Mouse (Mus musculus) layer of hippocampus, adult 8-10 months (tissue): ENCODE results near the gene Gpatch11. TPM values are rescaled to one million over a fixed set of nuclear protein-coding genes. Genes with fewer than 3 reads are reported as not detected.
A peak's percentile ranks its signal among the peaks of the same experiment; 100 is the strongest.

ENCODE experiments used
- DNase-seq, 2 experiments: peaks; one replicate each; pipeline ENCODE4 v3.0.0; 2022; ENCODE audit warnings: low spot score in 2 of 2
- total RNA-seq, 4 experiments: library from RNA; stranded (reverse); gene quantifications; 2 replicates each; pipeline ENCODE4 v1.2.4; 2022

Gpatch11 gene
- total RNA-seq, 4 experiments from 2014 or later: 33.1 to 47.9 (median 38.7) TPM

DNA sequence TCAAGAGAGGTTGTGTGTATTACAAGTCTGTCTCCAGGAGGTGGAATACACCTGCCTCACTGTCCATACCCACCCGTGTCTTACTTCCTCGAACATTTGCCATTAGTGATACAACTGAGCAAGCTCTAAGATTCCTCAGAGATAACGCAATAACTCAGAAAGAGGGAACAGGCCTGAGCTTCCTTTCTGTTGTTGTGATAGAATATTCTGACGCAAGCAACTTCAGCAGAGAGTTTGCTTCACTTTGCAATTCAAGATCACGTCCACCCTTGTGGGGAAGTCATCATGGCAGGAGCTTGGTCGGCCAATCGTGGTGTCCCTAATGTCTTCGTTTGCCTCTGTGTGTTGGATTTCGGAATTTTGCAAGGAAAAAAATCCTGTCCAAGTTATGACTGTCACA is 55.7 kb downstream of the Gpatch11 start:
- no peak for DNase-seq

DNA sequence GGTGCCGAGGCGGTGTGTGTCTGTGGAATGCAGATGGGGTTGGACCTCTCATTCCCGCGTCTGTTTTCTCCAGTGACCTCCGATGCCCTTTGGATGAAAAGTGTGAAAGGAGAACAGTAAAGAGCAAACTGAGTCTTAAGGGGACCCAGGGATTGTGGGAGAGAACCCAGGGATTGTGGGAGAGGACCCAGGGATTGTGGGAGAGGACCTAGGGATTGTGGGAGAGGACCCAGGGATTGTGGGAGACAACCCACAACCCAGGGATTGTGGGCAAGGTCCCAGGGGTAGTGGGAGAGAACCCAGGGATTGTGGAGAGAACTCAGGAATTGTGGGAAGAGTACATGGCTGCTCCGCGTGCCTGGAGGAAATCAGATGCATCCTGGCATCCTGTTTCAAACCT is 59.6 kb downstream of the Gpatch11 start:
- no peak for DNase-seq

DNA sequence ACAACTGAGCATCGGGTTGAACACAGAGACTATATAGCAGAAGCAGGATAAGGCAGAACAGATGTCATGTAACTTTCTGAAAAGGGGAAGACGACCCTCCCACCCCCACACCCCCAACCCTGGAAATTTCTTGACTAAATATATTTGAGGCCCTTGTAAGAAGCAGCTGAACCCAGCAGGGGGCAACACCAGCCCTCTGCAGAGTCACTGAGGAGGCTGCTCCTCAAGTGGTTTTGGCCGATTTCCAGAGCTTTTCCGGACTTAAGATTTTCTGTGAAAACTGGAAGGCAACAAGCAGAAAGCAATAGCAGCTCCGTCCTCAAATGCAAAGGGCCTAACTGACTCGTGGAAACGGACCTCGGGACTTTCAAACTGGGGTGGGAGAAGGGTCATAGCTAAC is 60.0 kb downstream of the Gpatch11 start:
- peak in 1 of 2 experiments; percentile 14 for DNase-seq

Other genes with a start within 250 kb of the Gpatch11 start
- gene Strn, start 98.4 kb upstream of the Gpatch11 start, total RNA-seq: 10 to 100 TPM; 50.2 to 59.6 (median 54.6) TPM
- 10 to 100 TPM; 48.9 to 53.8 (median 51.5) TPM for gene Heatr5b, start 203 bp upstream of the Gpatch11 start, total RNA-seq
- 10 to 100 TPM in 1 of 4 experiments, 1 to 10 TPM in 3; 4.2 to 10.4 (median 6.5) TPM for gene Eif2ak2, start 47.0 kb downstream of the Gpatch11 start, total RNA-seq
- under 1 TPM in 1 of 4 experiments, not detected in 3; 0.49 TPM for gene Sult6b1, start 71.4 kb downstream of the Gpatch11 start, total RNA-seq
- 10 to 100 TPM; 25.3 to 28.4 (median 26.6) TPM for gene Cebpzos, start 80.9 kb downstream of the Gpatch11 start, total RNA-seq
- 10 to 100 TPM; 30.9 to 40.3 (median 34.4) TPM for gene Cebpz, start 101.5 kb downstream of the Gpatch11 start, total RNA-seq
- 10 to 100 TPM; 52.0 to 63.0 (median 56.5) TPM for gene Ndufaf7, start 101.6 kb downstream of the Gpatch11 start, total RNA-seq
- 10 to 100 TPM; 13.5 to 16.7 (median 15.2) TPM for gene Prkd3, start 185.2 kb downstream of the Gpatch11 start, total RNA-seq
- gene Qpct, start 216.3 kb downstream of the Gpatch11 start, total RNA-seq: 10 to 100 TPM; 11.6 to 17.3 (median 13.2) TPM